Mouse (Mus musculus) forebrain, embryonic 16.5 days (tissue): ENCODE data around the gene Pou2af1. TPM values are rescaled to one million over a fixed set of nuclear protein-coding genes. Genes with fewer than 3 reads are reported as not detected.

Source experiments
- ATAC-seq: fragments of 200-750 bp; cut with Nextera tagmentation; 2 replicates; pipeline ENCODE4 v1.8.0; 2017; ENCODE audit warnings: mild to moderate bottlenecking, moderate library complexity
- H3K27ac ChIP-seq: fragments of 300-500 bp; sonication (generic); 2 replicates; pipeline ENCODE4 v1.5.1; 2014; ENCODE audit warnings: low read length, control low read depth
- H3K27me3 ChIP-seq: fragments of 300-500 bp; sonication (generic); replicated peaks from 2 replicates; pipeline ENCODE4 v1.6.1; 2014; ENCODE audit warnings: low read length; ENCODE audit not compliant: control insufficient read depth, insufficient read depth
- H3K36me3 ChIP-seq: fragments of 300-500 bp; sonication (generic); 2 replicates; pipeline ENCODE4 v1.6.1; 2014; ENCODE audit not compliant: control insufficient read depth, insufficient read depth
- H3K4me1 ChIP-seq: fragments of 300-500 bp; sonication (generic); replicated peaks from 2 replicates; pipeline ENCODE4 v1.6.1; 2014; ENCODE audit warnings: low read length; ENCODE audit not compliant: control insufficient read depth, insufficient read depth
- H3K4me2 ChIP-seq: fragments of 300-500 bp; sonication (generic); 2 replicates; pipeline ENCODE4 v1.6.1; 2014; ENCODE audit warnings: mild to moderate bottlenecking, low read length, control low read depth
- H3K4me3 ChIP-seq: fragments of 300-500 bp; sonication (generic); replicated peaks from 2 replicates; pipeline ENCODE4 v1.5.1; 2014; ENCODE audit warnings: mild to moderate bottlenecking, low read length, control low read depth
- H3K9ac ChIP-seq: fragments of 300-500 bp; sonication (generic); replicated peaks from 2 replicates; pipeline ENCODE4 v1.6.1; 2014; ENCODE audit warnings: low read depth, low read length, control low read depth
- H3K9me3 ChIP-seq: fragments of 300-500 bp; sonication (generic); 2 replicates; pipeline ENCODE4 v1.6.1; 2016; ENCODE audit warnings: low read length; ENCODE audit not compliant: control insufficient read depth
- WGBS: fragments of 180-500 bp; shearing (Covaris S2); extraction: QIAGEN DNeasy Blood & Tissue Kit; methylation state at CpG from one replicate; pipeline ENCODE4 v1.1.7; 2014; 5-methylcytosine and 5-hydroxymethylcytosine counted together
- polyA plus RNA-seq: library from polyadenylated mRNA; unstranded; fragments of >200 nt; fragmentation: Nextera tagmentation; extraction: Ambion mirVana; gene quantifications from 2 replicates; pipeline ENCODE4 v1.2.1, GENCODE M21; 2015

The Pou2af1 gene
- polyA plus RNA-seq, 1 experiment from 2014 or later: not detected

DNA sequence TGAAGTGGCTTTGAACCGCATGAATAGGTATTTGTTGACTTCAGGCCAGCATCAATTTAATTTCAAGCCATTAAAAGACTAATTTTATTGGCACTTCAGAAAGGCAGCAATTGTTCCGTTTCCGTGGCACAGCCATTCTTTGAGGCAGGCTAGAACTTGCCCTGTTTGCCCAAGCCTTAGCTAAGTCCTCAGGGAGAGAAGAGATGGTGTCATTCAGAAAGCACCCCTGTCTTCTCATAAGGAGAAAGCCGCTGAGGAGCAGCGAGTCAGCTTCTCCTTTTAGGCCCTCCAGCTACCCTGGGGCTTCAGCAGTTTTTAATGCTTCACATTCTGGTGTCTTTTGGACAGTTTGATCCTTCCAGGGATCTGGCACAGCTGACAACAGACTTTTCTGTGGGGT lies 55.3 kb downstream of the Pou2af1 start:
- WGBS: 69% methylated on average over 5 of the region's 5 CpGs
- H3K4me3 ChIP-seq: no peak overlapping the region

GRCm38 (mm10) chr9:51271073-51271472 lies 57.6 kb downstream of the Pou2af1 start:
- no peaks in the 10 kb centered on the region for H3K4me1 ChIP-seq
- no peak for ATAC-seq
- no peak overlapping the region for H3K4me3 ChIP-seq
- no peak overlapping the region for H3K27ac ChIP-seq
- no peaks in the 10 kb centered on the region for H3K27me3 ChIP-seq
- no peak overlapping the region for H3K4me2 ChIP-seq
- H3K36me3 ChIP-seq: no peaks in the 10 kb centered on the region
- WGBS: 46% methylated on average over 8 of the region's 8 CpGs
- no peak overlapping the region for H3K9ac ChIP-seq
- H3K9me3 ChIP-seq: no peaks in the 10 kb centered on the region

More for the DNA sequence above, 55.3 kb downstream of the Pou2af1 start:
- H3K4me1 ChIP-seq: no peaks in the 10 kb centered on the region
- H3K9me3 ChIP-seq: no peaks in the 10 kb centered on the region
- no peak overlapping the region for H3K4me2 ChIP-seq
- H3K27ac ChIP-seq: no peak overlapping the region
- no peaks in the 10 kb centered on the region for H3K36me3 ChIP-seq
- H3K27me3 ChIP-seq: no peaks in the 10 kb centered on the region
- H3K9ac ChIP-seq: no peak overlapping the region
- ATAC-seq: no peak

DNA sequence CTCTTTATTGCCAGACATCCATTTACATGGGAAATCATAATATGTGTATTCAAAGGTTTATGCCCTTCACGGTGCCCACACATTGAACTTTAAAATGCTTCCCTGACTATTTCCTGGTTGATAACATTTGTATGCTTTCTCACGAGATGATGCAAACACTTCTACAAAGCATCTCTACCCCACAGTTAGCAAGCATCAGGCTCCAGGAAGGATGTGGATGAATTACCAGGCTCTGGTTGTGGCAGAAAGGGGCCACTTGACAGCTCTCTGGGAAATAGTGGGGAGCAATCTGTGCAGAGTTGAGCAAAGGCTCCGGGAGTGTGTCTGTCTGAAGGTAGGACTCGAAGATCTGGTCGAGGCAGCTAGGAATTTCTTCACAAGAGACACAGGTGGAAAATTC lies 58.6 kb downstream of the Pou2af1 start:
- Histone ChIP-seq H3K27ac (no peak overlapping the region), H3K4me1 (no peaks in the 10 kb centered on the region), H3K36me3 (no peaks in the 10 kb centered on the region), H3K4me3 (no peak overlapping the region), H3K27me3 (no peaks in the 10 kb centered on the region), H3K4me2 (no peak overlapping the region), H3K9me3 (no peaks in the 10 kb centered on the region), H3K9ac (no peak overlapping the region)
- no peak for ATAC-seq
- 86% methylated on average over 5 of the region's 5 CpGs for WGBS

GRCm38 (mm10) chr9:51273581-51274154 lies 60.2 kb downstream of the Pou2af1 start:
- H3K36me3 ChIP-seq: no peaks in the 10 kb centered on the region
- WGBS: 72% methylated on average over 9 of the region's 9 CpGs
- ATAC-seq: no peak
- H3K9ac ChIP-seq: no peak overlapping the region
- no peak overlapping the region for H3K4me2 ChIP-seq
- H3K9me3 ChIP-seq: no peaks in the 10 kb centered on the region
- no peak overlapping the region for H3K4me3 ChIP-seq
- peaks cover 8% of the 10 kb centered on the region for H3K4me1 ChIP-seq
- H3K27me3 ChIP-seq: no peaks in the 10 kb centered on the region; the same call in 1 of the 2 replicates
- H3K27ac ChIP-seq: no peak overlapping the region

DNA sequence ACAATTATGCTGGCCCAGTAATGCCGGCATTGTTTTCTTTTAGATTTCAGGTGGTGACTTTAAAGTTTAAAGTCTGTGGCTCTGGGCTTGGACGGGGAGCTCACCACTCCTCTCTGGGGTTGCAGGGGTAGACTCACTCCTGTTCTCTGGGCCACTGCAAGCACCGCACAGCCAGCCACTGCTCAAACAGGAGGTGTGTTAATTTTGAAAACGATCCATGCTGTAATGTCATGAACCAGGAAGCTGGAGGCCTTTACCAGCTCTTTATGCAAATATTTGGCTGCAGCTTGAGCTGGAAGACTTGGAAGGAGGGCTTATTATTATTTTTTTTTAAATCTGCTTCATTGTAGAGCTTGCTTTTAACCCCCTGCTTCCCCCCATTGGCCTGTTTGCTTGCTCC lies 61.2 kb downstream of the Pou2af1 start:
- Histone ChIP-seq H3K9me3 (no peaks in the 10 kb centered on the region), H3K36me3 (no peaks in the 10 kb centered on the region), H3K4me3 (no peak overlapping the region), H3K4me2 (no peak overlapping the region), H3K4me1 (peaks cover 14% of the 10 kb centered on the region), H3K27me3 (peaks cover under 1% of the 10 kb centered on the region), H3K9ac (no peak overlapping the region), H3K27ac (no peak overlapping the region)
- no peak for ATAC-seq
- WGBS: 11% methylated on average over 4 of the region's 4 CpGs

DNA sequence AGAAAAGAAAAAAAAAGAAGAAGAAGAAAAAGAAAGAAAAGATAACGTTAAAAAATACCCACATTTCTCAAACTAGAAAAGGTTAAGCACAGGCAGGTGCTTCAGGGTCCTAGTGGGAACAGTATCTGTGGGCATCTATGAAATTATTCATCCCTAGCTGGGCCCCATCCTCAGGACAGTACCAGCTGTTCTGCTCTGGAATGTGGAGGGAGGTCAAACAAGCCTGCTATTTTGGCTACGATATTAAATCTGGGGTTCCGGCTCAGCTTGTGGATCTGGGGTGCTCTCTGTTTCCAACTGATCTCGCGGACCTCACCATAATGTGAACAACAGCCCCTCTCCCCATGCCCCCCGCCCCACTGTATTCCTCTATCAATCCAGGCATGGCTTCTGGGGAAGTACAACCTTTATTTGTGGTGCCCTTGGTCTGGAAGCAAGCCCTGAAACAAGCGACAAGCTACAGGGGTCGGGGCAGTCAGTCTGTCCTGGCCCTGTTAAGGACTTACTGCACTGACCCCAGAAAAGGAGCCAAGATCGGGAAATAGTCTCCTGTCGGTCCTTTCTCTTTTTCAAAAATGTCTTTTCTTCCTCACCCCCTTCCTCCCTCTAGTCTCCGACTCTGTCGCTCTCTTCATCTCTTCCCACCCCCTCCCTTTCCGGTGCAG lies 64.5 kb downstream of the Pou2af1 start:
- H3K27ac ChIP-seq: no peak overlapping the region
- WGBS: 17% methylated on average over 13 of the region's 13 CpGs
- peaks cover 14% of the 10 kb centered on the region for H3K4me1 ChIP-seq
- peaks cover 6% of the 10 kb centered on the region for H3K27me3 ChIP-seq
- peak overlapping the region; percentile 86 for H3K4me2 ChIP-seq
- no peaks in the 10 kb centered on the region for H3K9me3 ChIP-seq
- no peak for ATAC-seq
- H3K9ac ChIP-seq: peak overlapping the region; percentile 55; the same call in 1 of the 2 replicates
- H3K4me3 ChIP-seq: peak overlapping the region; percentile 51
- H3K36me3 ChIP-seq: no peaks in the 10 kb centered on the region

DNA sequence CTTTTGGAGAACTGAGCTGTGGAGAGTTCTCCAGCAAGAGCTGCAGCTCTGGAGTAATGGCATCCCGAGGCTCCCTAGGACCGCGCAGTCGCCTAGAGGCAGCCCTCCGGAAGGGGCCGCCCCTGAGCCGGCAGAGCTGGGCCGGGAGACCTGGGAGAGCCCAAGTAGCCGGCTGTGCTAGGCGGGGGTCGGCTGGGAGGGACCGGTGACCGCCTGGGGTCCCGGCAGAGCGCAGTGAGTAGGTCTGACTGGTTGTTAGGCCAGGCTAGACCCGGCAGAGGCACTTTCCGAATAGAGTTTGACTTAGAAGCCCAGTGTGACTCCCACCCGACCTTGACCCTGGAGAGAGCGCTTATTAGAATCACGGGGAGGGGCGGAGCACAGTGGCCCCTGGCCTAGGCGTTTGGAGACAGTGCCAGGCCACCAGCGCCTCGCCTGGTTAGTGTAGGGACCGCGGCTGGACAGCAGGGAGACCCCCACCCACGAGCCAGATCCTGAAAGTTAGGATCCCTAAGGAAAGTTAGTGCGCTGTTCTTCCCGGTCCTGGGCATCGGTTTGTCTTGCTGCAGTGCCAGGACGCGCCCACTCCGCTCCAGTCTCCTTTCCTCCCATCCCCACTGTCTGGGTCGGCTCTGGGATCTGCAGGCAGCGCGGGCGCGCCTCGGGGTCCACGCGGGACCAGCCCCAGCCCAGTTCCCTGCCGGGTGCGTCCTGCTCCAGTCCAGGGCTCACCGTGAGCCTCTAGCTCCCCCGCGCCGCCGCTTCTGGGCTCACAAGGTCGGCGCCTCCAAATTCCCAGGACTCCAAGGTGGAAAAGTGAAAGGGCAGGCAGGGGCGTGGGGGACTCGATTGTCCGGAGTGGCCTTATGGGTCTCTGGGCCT lies 65.2 kb downstream of the Pou2af1 start, which contains the start of gene Colca2:
Gene Colca2, minus strand, starts transcription at position 70 of the 882 bp plus-strand sequence.
- WGBS: under 1% methylated on average over 53 of the region's 53 CpGs
- H3K4me3 ChIP-seq: peak within 1 kb of the TSS; percentile 51
- peak within 1 kb of the TSS; percentile 86 for H3K4me2 ChIP-seq
- no peaks in the 10 kb centered on the region for H3K9me3 ChIP-seq
- peak; percentile 97 for ATAC-seq
- H3K27me3 ChIP-seq: peaks cover 6% of the 10 kb centered on the region
- peaks cover 14% of the 10 kb centered on the region for H3K4me1 ChIP-seq
- H3K36me3 ChIP-seq: no peaks in the 10 kb centered on the region
- peak within 1 kb of the TSS; percentile 55 for H3K9ac ChIP-seq
- H3K27ac ChIP-seq: no peak within 1 kb of the TSS

GRCm38 (mm10) chr9:51286079-51286478 lies 72.6 kb downstream of the Pou2af1 start:
- Histone ChIP-seq H3K27me3 (no peaks in the 10 kb centered on the region), H3K27ac (no peak overlapping the region), H3K36me3 (no peaks in the 10 kb centered on the region), H3K4me1 (no peaks in the 10 kb centered on the region), H3K9me3 (no peaks in the 10 kb centered on the region), H3K4me2 (no peak overlapping the region), H3K4me3 (no peak overlapping the region), H3K9ac (no peak overlapping the region)
- no peak for ATAC-seq
- WGBS: 52% methylated on average over 2 of the region's 2 CpGs
